Mouse (Mus musculus) CH12.LX (cell line): ENCODE data around the gene Chpf2. TPM values are rescaled to one million over a fixed set of nuclear protein-coding genes. Genes with fewer than 3 reads are reported as not detected.

ENCODE experiments used
- DNase-seq: peaks from one replicate; pipeline ENCODE4 v3.0.0-alpha.2; 2013; ENCODE audit errors: extremely low read depth
- H3K27ac ChIP-seq: 2 replicates; pipeline ENCODE4 v1.5.1; 2012; ENCODE audit warnings: low read depth, mild to moderate bottlenecking, control low read depth, moderate library complexity; ENCODE audit not compliant: insufficient read depth
- H3K27me3 ChIP-seq: replicated peaks from 2 replicates; pipeline ENCODE3; 2012; ENCODE audit warnings: inconsistent platforms
- H3K36me3 ChIP-seq, 2 experiments: replicated peaks in 1 of 2; 2 replicates each; pipeline versions ENCODE3 to v1.6.1; 2012; ENCODE audit warnings: inconsistent platforms in 1 of 2, low read length in 1 of 2, mild to moderate bottlenecking in 1 of 2, mixed read lengths in 1 of 2, moderate library complexity in 1 of 2; ENCODE audit not compliant: control insufficient read depth in 1 of 2, insufficient read depth in 1 of 2
- H3K4me1 ChIP-seq, 2 experiments: 2 replicates each; pipeline ENCODE4 v1.6.1; 2012; ENCODE audit warnings: inconsistent platforms in 1 of 2, moderate library complexity in 1 of 2; ENCODE audit not compliant: insufficient read depth in 2 of 2, control insufficient read depth in 1 of 2
- H3K4me2 ChIP-seq: 2 replicates; pipeline ENCODE4 v1.6.1; 2012; ENCODE audit warnings: low read depth, mild to moderate bottlenecking, control low read depth; ENCODE audit not compliant: poor library complexity, insufficient read depth, severe bottlenecking
- H3K4me3 ChIP-seq, 3 experiments: fragments of 150-350 bp in 1 of 3; sonication (generic) in 1 of 3; replicated peaks in 1 of 3; 2 replicates each; pipeline versions ENCODE3 to v1.5.1; 2011 to 2012; ENCODE audit warnings: low read depth in 2 of 3, low read length in 2 of 3, mild to moderate bottlenecking in 2 of 3, moderate library complexity in 2 of 3, control low read depth in 1 of 3, improper control_type of control experiment in 1 of 3, inconsistent platforms in 1 of 3, mixed read lengths in 1 of 3; ENCODE audit not compliant: poor library complexity in 1 of 3
- H3K79me2 ChIP-seq: replicated peaks from 2 replicates; pipeline ENCODE4 v1.6.1; 2012; ENCODE audit warnings: mild to moderate bottlenecking, moderate library complexity; ENCODE audit not compliant: control insufficient read depth, poor library complexity, insufficient read depth, severe bottlenecking; ENCODE audit errors: extremely low read depth
- H3K9ac ChIP-seq: 2 replicates; pipeline ENCODE4 v1.6.1; 2012; ENCODE audit warnings: low read depth, mild to moderate bottlenecking, control low read depth, moderate library complexity; ENCODE audit not compliant: insufficient read depth
- H3K9me3 ChIP-seq: replicated peaks from 2 replicates; pipeline ENCODE3; 2012; ENCODE audit warnings: low read length, inconsistent platforms, mixed read lengths
- BHLHE40 ChIP-seq: IDR thresholded peaks from 2 replicates; pipeline ENCODE4 v1.6.1; 2011; ENCODE audit warnings: mild to moderate bottlenecking, low read depth, low read length, improper control_type of control experiment
- CHD1 ChIP-seq: IDR thresholded peaks from 2 replicates; pipeline ENCODE4 v1.6.1; 2012; ENCODE audit warnings: low read depth, low read length, improper control_type of control experiment, inconsistent platforms
- CTCF ChIP-seq, 2 experiments: IDR thresholded peaks in 1 of 2; conservative IDR thresholded peaks in 1 of 2; 2 replicates each; pipeline ENCODE4 v1.5.1; 2011 to 2012; ENCODE audit warnings: low read depth in 2 of 2, low read length in 2 of 2, improper control_type of control experiment in 1 of 2, inconsistent platforms in 1 of 2, mild to moderate bottlenecking in 1 of 2, moderate library complexity in 1 of 2
- ELF1 ChIP-seq: IDR thresholded peaks from 2 replicates; pipeline ENCODE4 v1.6.1; 2014; ENCODE audit warnings: low read depth, mild to moderate bottlenecking, inconsistent platforms, low read length, improper control_type of control experiment
- EP300 ChIP-seq: IDR thresholded peaks from 2 replicates; pipeline ENCODE4 v1.6.1; 2011; ENCODE audit warnings: low read length, improper control_type of control experiment
- ETS1 ChIP-seq: conservative IDR thresholded peaks from 2 replicates; pipeline ENCODE4 v1.6.1; 2012; ENCODE audit warnings: low read depth, mild to moderate bottlenecking, inconsistent platforms, low read length, improper control_type of control experiment, moderate library complexity
- HCFC1 ChIP-seq: IDR thresholded peaks from 2 replicates; pipeline ENCODE4 v1.6.1; 2012; ENCODE audit warnings: low read depth, mild to moderate bottlenecking, inconsistent platforms, low read length, improper control_type of control experiment
- JUN ChIP-seq: IDR thresholded peaks from 2 replicates; pipeline ENCODE4 v1.6.1; 2011; ENCODE audit warnings: low read depth, mild to moderate bottlenecking, low read length, improper control_type of control experiment, moderate library complexity; ENCODE audit not compliant: insufficient read depth
- JUND ChIP-seq: conservative IDR thresholded peaks from 2 replicates; pipeline ENCODE4 v1.6.1; 2011; ENCODE audit warnings: low read depth, low read length, improper control_type of control experiment
- KAT2A ChIP-seq: IDR thresholded peaks from 2 replicates; pipeline ENCODE4 v1.6.1; 2012; ENCODE audit warnings: low read length, improper control_type of control experiment, inconsistent platforms; ENCODE audit not compliant: insufficient replicate concordance
- MAFK ChIP-seq: IDR thresholded peaks from 2 replicates; pipeline ENCODE4 v1.6.1; 2011; ENCODE audit warnings: low read length, improper control_type of control experiment; ENCODE audit not compliant: insufficient replicate concordance
- MAX ChIP-seq: IDR thresholded peaks from 2 replicates; pipeline ENCODE4 v1.6.1; 2011; ENCODE audit warnings: low read length, improper control_type of control experiment
- MAZ ChIP-seq: IDR thresholded peaks from 2 replicates; pipeline ENCODE4 v1.6.1; 2012; ENCODE audit warnings: low read depth, mild to moderate bottlenecking, inconsistent platforms, low read length, improper control_type of control experiment, moderate library complexity
- MEF2A ChIP-seq: IDR thresholded peaks from 2 replicates; pipeline ENCODE4 v1.6.1; 2014; ENCODE audit warnings: low read depth, mild to moderate bottlenecking, inconsistent platforms, low read length, improper control_type of control experiment, borderline replicate concordance
- MYC ChIP-seq: IDR thresholded peaks from 2 replicates; pipeline ENCODE4 v1.6.1; 2011; ENCODE audit warnings: low read depth, mild to moderate bottlenecking, improper control_type of control experiment, low read length
- POLR2A ChIP-seq: IDR thresholded peaks from 2 replicates; pipeline ENCODE4 v1.6.1; 2011; ENCODE audit warnings: low read depth, mild to moderate bottlenecking, improper control_type of control experiment, low read length
- POLR2AphosphoS2 ChIP-seq: IDR thresholded peaks from 2 replicates; pipeline ENCODE4 v1.6.1; 2011; ENCODE audit warnings: low read depth, low read length, improper control_type of control experiment
- SMC3 ChIP-seq: IDR thresholded peaks from 2 replicates; pipeline ENCODE4 v1.6.1; 2011; ENCODE audit warnings: low read depth, low read length, improper control_type of control experiment
- UBTF ChIP-seq: IDR thresholded peaks from 2 replicates; pipeline ENCODE4 v1.6.1; 2012; ENCODE audit warnings: low read depth, mild to moderate bottlenecking, inconsistent platforms, low read length, improper control_type of control experiment, moderate library complexity
- USF1 ChIP-seq: IDR thresholded peaks from 2 replicates; pipeline ENCODE4 v1.6.1; 2014; ENCODE audit warnings: low read depth, mild to moderate bottlenecking, inconsistent platforms, low read length, improper control_type of control experiment
- ZC3H11A ChIP-seq: IDR thresholded peaks from 2 replicates; pipeline ENCODE4 v1.6.1; 2012; ENCODE audit warnings: low read depth, mild to moderate bottlenecking, inconsistent platforms, low read length, improper control_type of control experiment
- ZKSCAN1 ChIP-seq: IDR thresholded peaks from 2 replicates; pipeline ENCODE4 v1.6.1; 2012; ENCODE audit warnings: low read depth, inconsistent platforms, low read length, improper control_type of control experiment, borderline replicate concordance
- ZMIZ1 ChIP-seq: IDR thresholded peaks from 2 replicates; pipeline ENCODE4 v1.6.1; 2012; ENCODE audit warnings: low read depth, mild to moderate bottlenecking, inconsistent platforms, low read length, improper control_type of control experiment
- ZNF384 ChIP-seq: IDR thresholded peaks from 2 replicates; pipeline ENCODE4 v1.6.1; 2012; ENCODE audit warnings: low read depth, low read length, improper control_type of control experiment, inconsistent platforms
- dilution Hi-C: fragments of 300-500 bp; cut with MboI; formaldehyde crosslinking; loops from 2 replicates; pipeline ENCODE4 v1.14.3; 2020; ENCODE audit warnings: low sequenced_read_pairs; ENCODE audit not compliant: extremely low pct_unique_long_range_greater_than_20kb, extremely low pct_ligation_motif_present
- in situ Hi-C: fragments of 300-500 bp; cut with MboI; formaldehyde crosslinking; loops from 3 replicates; pipeline ENCODE4 v1.14.3; 2019; ENCODE audit warnings: low sequenced_read_pairs, low pct_ligation_motif_present, low pct_unique_long_range_greater_than_20kb, mixed read lengths
- polyA plus RNA-seq: library from polyadenylated mRNA; unstranded; fragments of >175 nt; gene quantifications from 2 replicates; pipeline ENCODE4 v1.2.1, GENCODE M21; 2012; ENCODE audit warnings: low read depth; ENCODE audit not compliant: insufficient read length
- total RNA-seq, 2 experiments: library from RNA; depleted of rRNA; stranded (reverse); fragments of 300-350 nt in 1 of 2; fragments of >200 nt in 1 of 2; gene quantifications; 2 replicates each; pipeline ENCODE4 v1.2.3; 2012 to 2014

Gene Chpf2
- total and polyA plus RNA-seq, 3 experiments: 11.2 to 22.8 (median 20.4) TPM

DNA sequence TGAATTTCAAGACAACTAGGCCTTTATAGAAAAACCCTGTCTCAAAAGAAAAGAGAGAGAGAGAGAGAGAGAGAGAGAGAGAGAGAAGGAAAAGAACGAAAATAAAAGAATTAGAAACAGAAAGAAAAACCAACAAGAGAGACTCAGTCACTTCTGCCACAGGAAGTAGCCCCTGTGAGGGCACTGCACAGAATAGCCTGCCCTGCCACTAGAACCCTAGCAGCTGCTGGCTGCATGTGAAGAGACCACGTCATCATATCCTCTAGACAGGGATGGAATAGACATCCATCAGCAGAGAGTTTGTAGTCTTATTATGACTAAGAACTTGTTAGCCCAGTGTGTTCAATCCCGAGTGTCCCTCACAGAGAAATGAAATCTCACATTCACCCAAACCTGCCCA is 43.2 kb downstream of the Chpf2 start:
- Histone ChIP-seq H3K27me3 (peaks cover 18% of the 10 kb centered on the region), H3K27ac (no peak overlapping the region), H3K36me3 (no peaks in the 10 kb centered on the region), H3K9me3 (no peaks in the 10 kb centered on the region)
- peak; percentile 15 for DNase-seq
- in situ Hi-C loops (no loop called here), dilution Hi-C loops (no loop called here)
- no peak for TF ChIP-seq CTCF (conservative IDR thresholded peaks at IDR 0.05 in 1 of 2, IDR thresholded peaks at IDR 0.05 in 1 of 2; ENCODE audit: low read depth in 2 of 2, low read length in 2 of 2)
- no peak for TF ChIP-seq MAX
- no peak for TF ChIP-seq KAT2A
- TF ChIP-seq SMC3: no peak
- no peak for TF ChIP-seq HCFC1
- TF ChIP-seq EP300: no peak
- no peak for TF ChIP-seq ZC3H11A
- TF ChIP-seq MEF2A: no peak
- TF ChIP-seq CHD1: no peak
- TF ChIP-seq UBTF: no peak
- TF ChIP-seq POLR2A: no peak
- TF ChIP-seq, all 38 proteins: peak for 0
- Histone ChIP-seq H3K79me2 (no peaks in the 10 kb centered on the region), H3K4me1 (peaks cover 0 to 6% of the 10 kb centered on the region in 2 experiments; a peak in 1 of 4 replicates), H3K4me2 (no peak overlapping the region), H3K9ac (no peak overlapping the region), H3K4me3 (no peak overlapping the region)

DNA sequence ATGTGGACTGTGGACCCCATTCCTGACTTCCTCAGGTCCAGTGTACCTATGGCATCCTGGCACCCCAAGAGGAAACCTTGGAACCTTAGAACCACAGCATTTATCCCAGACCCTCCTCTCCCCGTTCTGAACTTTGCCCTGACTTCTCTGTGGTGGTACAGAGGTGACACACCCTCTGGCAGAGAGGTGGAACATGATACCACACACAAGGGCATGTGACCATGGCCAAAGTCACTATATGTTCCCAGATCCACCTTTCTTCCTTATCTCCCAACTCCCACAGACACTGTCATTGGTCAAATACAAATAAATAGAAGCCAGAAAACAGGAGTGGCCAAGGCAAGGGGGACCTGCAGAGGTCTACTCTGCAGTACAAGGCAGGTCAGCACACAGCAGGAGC is 48.6 kb downstream of the Chpf2 start:
- Histone ChIP-seq H3K9me3 (no peaks in the 10 kb centered on the region), H3K9ac (no peak overlapping the region), H3K4me1 (peaks cover 9 to 15% of the 10 kb centered on the region in 2 experiments), H3K27me3 (peaks cover 18% of the 10 kb centered on the region), H3K27ac (no peak overlapping the region), H3K4me2 (no peak overlapping the region), H3K79me2 (no peaks in the 10 kb centered on the region), H3K4me3 (no peak overlapping the region), H3K36me3 (no peaks in the 10 kb centered on the region)
- TF ChIP-seq MAFK (no peak), JUND (no peak), UBTF (no peak), ZNF384 (no peak), MYC (no peak), POLR2AphosphoS2 (no peak), JUN (no peak), ELF1 (no peak), MAZ (no peak), BHLHE40 (no peak), ETS1 (no peak), CHD1 (no peak), SMC3 (no peak), POLR2A (no peak), MEF2A (no peak), HCFC1 (no peak), ZKSCAN1 (no peak), ZMIZ1 (no peak), ZC3H11A (no peak), USF1 (no peak)
- DNase-seq: no peak
- in situ Hi-C loops (no loop called here), dilution Hi-C loops (no loop called here)
